Mouse (Mus musculus) MEL (cell line): ENCODE data around the gene Nos3. TPM values are rescaled to one million over a fixed set of nuclear protein-coding genes. Genes with fewer than 3 reads are reported as not detected.

Experiments used
- DNase-seq: peaks from one replicate; pipeline ENCODE4 v3.0.0; 2011; ENCODE audit warnings: low read depth, low spot score
- H3K27ac ChIP-seq: 2 replicates; pipeline ENCODE4 v1.5.1; 2012; ENCODE audit warnings: low read depth, mild to moderate bottlenecking, control low read depth, low read length, moderate library complexity; ENCODE audit not compliant: control insufficient read depth
- H3K27me3 ChIP-seq, 2 experiments: fragments of 150-350 bp in 1 of 2; sonication (generic) in 1 of 2; 2 replicates each; pipeline ENCODE4 v1.6.1; 2012; ENCODE audit warnings: low read length in 2 of 2, mild to moderate bottlenecking in 2 of 2, improper control_type of control experiment in 1 of 2, moderate library complexity in 1 of 2; ENCODE audit not compliant: insufficient read depth in 2 of 2, control insufficient read depth in 1 of 2
- H3K36me3 ChIP-seq, 2 experiments: 2 replicates each; pipeline ENCODE4 v1.6.1; 2012 to 2014; ENCODE audit warnings: low read length in 2 of 2, improper control_type of control experiment in 1 of 2, inconsistent platforms in 1 of 2, mild to moderate bottlenecking in 1 of 2; ENCODE audit not compliant: insufficient read depth in 2 of 2, control insufficient read depth in 1 of 2
- H3K4me1 ChIP-seq, 2 experiments: fragments of 150-350 bp in 1 of 2; sonication (generic) in 1 of 2; 2 replicates each; pipeline ENCODE4 v1.6.1; 2012; ENCODE audit warnings: low read length in 2 of 2, improper control_type of control experiment in 1 of 2, mild to moderate bottlenecking in 1 of 2; ENCODE audit not compliant: insufficient read depth in 2 of 2, control insufficient read depth in 1 of 2
- H3K4me3 ChIP-seq, 2 experiments: fragments of 150-350 bp in 1 of 2; sonication (generic) in 1 of 2; 2 replicates each; pipeline ENCODE4 v1.5.1; 2012; ENCODE audit warnings: low read depth in 2 of 2, low read length in 2 of 2, mild to moderate bottlenecking in 2 of 2, moderate library complexity in 2 of 2, control low read depth in 1 of 2, improper control_type of control experiment in 1 of 2; ENCODE audit not compliant: control insufficient read depth in 1 of 2, insufficient read depth in 1 of 2
- H3K79me2 ChIP-seq: 2 replicates; pipeline ENCODE4 v1.6.1; 2012; ENCODE audit warnings: mild to moderate bottlenecking, low read length, moderate library complexity; ENCODE audit not compliant: control insufficient read depth, poor library complexity, insufficient read depth
- H3K9ac ChIP-seq: 2 replicates; pipeline ENCODE4 v1.6.1; 2012; ENCODE audit warnings: low read depth, mild to moderate bottlenecking, control low read depth, low read length, moderate library complexity; ENCODE audit not compliant: control insufficient read depth, poor library complexity, severe bottlenecking
- H3K9me3 ChIP-seq: fragments of 150-350 bp; sonication (generic); replicated peaks from 2 replicates; pipeline ENCODE4 v1.6.1; 2012; ENCODE audit warnings: mild to moderate bottlenecking, low read length, improper control_type of control experiment, moderate library complexity; ENCODE audit not compliant: insufficient read depth
- BHLHE40 ChIP-seq: IDR thresholded peaks from 2 replicates; pipeline ENCODE4 v1.6.1; 2012; ENCODE audit warnings: low read depth, mild to moderate bottlenecking, inconsistent platforms, low read length, improper control_type of control experiment, borderline replicate concordance
- CHD2 ChIP-seq: IDR thresholded peaks from 2 replicates; pipeline ENCODE4 v1.6.1; 2011; ENCODE audit warnings: low read length, improper control_type of control experiment
- EP300 ChIP-seq, 2 experiments: IDR thresholded peaks; 2 replicates each; pipeline ENCODE4 v1.6.1; 2011; ENCODE audit warnings: improper control_type of control experiment in 2 of 2, low read length in 2 of 2, low read depth in 1 of 2, mild to moderate bottlenecking in 1 of 2
- GABPA ChIP-seq: IDR thresholded peaks from 2 replicates; pipeline ENCODE4 v1.6.1; 2012; ENCODE audit warnings: low read depth, mild to moderate bottlenecking, inconsistent platforms, low read length, improper control_type of control experiment, moderate library complexity
- GATA1 ChIP-seq: IDR thresholded peaks from 2 replicates; pipeline ENCODE4 v1.6.1; 2011; ENCODE audit warnings: low read depth, low read length, improper control_type of control experiment
- HCFC1 ChIP-seq: IDR thresholded peaks from 2 replicates; pipeline ENCODE4 v1.6.1; 2012; ENCODE audit warnings: low read depth, mild to moderate bottlenecking, inconsistent platforms, low read length, improper control_type of control experiment, moderate library complexity
- JUND ChIP-seq: IDR thresholded peaks from 2 replicates; pipeline ENCODE4 v1.6.1; 2011; ENCODE audit warnings: low read depth, mild to moderate bottlenecking, improper control_type of control experiment, low read length
- KAT2A ChIP-seq: conservative IDR thresholded peaks from 2 replicates; pipeline ENCODE4 v1.6.1; 2012; ENCODE audit warnings: low read depth, low read length, improper control_type of control experiment, inconsistent platforms
- MAFK ChIP-seq: IDR thresholded peaks from 2 replicates; pipeline ENCODE4 v1.6.1; 2011; ENCODE audit warnings: low read depth, mild to moderate bottlenecking, low read length, improper control_type of control experiment, borderline replicate concordance
- MAX ChIP-seq: IDR thresholded peaks from 2 replicates; pipeline ENCODE4 v1.6.1; 2011; ENCODE audit warnings: low read length, improper control_type of control experiment
- MAZ ChIP-seq: IDR thresholded peaks from 2 replicates; pipeline ENCODE4 v1.6.1; 2012; ENCODE audit warnings: low read depth, mild to moderate bottlenecking, inconsistent platforms, low read length, improper control_type of control experiment
- MXI1 ChIP-seq: IDR thresholded peaks from 2 replicates; pipeline ENCODE4 v1.6.1; 2011; ENCODE audit warnings: mild to moderate bottlenecking, low read depth, low read length, improper control_type of control experiment
- MYC ChIP-seq: IDR thresholded peaks from 2 replicates; pipeline ENCODE4 v1.6.1; 2011; ENCODE audit warnings: low read depth, mild to moderate bottlenecking, low read length, improper control_type of control experiment, moderate library complexity
- POLR2A ChIP-seq, 2 experiments: IDR thresholded peaks; 2 replicates each; pipeline ENCODE4 v1.6.1; 2011 to 2012; ENCODE audit warnings: low read length in 2 of 2, mild to moderate bottlenecking in 2 of 2, control low read depth in 1 of 2, improper control_type of control experiment in 1 of 2, low read depth in 1 of 2, moderate library complexity in 1 of 2; ENCODE audit not compliant: control insufficient read depth in 1 of 2, insufficient read depth in 1 of 2, poor library complexity in 1 of 2
- SMC3 ChIP-seq: IDR thresholded peaks from 2 replicates; pipeline ENCODE4 v1.6.1; 2011; ENCODE audit warnings: low read depth, low read length, improper control_type of control experiment
- TAL1 ChIP-seq: IDR thresholded peaks from 2 replicates; pipeline ENCODE4 v1.6.1; 2012; ENCODE audit warnings: mild to moderate bottlenecking, inconsistent platforms, low read length, moderate library complexity, mixed read lengths
- TBP ChIP-seq: IDR thresholded peaks from 2 replicates; pipeline ENCODE4 v1.8.0; 2011; ENCODE audit warnings: low read depth, low read length, improper control_type of control experiment
- USF1 ChIP-seq: IDR thresholded peaks from 2 replicates; pipeline ENCODE4 v1.6.1; 2014; ENCODE audit warnings: low read depth, mild to moderate bottlenecking, inconsistent platforms, low read length, improper control_type of control experiment, moderate library complexity
- ZKSCAN1 ChIP-seq: IDR thresholded peaks from 2 replicates; pipeline ENCODE4 v1.6.1; 2012; ENCODE audit warnings: low read depth, mild to moderate bottlenecking, inconsistent platforms, low read length, improper control_type of control experiment, moderate library complexity
- ZMIZ1 ChIP-seq: IDR thresholded peaks from 2 replicates; pipeline ENCODE4 v1.6.1; 2012; ENCODE audit warnings: low read depth, mild to moderate bottlenecking, inconsistent platforms, low read length, improper control_type of control experiment, moderate library complexity
- ZNF384 ChIP-seq: IDR thresholded peaks from 2 replicates; pipeline ENCODE4 v1.6.1; 2012; ENCODE audit warnings: low read depth, mild to moderate bottlenecking, inconsistent platforms, low read length, improper control_type of control experiment
- polyA plus RNA-seq, 2 experiments: library from polyadenylated mRNA; stranded (reverse) in 1 of 2; unstranded in 1 of 2; fragments of >175 nt in 1 of 2; fragments of >200 nt in 1 of 2; gene quantifications; 2 replicates each; pipeline versions ENCODE4 v1.2.1 to v1.2.4; 2012; ENCODE audit warnings: low replicate concordance in 2 of 2, low read depth in 1 of 2; ENCODE audit not compliant: insufficient read length in 2 of 2, insufficient read depth in 1 of 2, missing spikeins in 1 of 2
- total RNA-seq: library from RNA; depleted of rRNA; stranded (reverse); fragments of 300-350 nt; gene quantifications from 2 replicates; pipeline ENCODE4 v1.2.3, GENCODE M21; 2012; rRNA removed

Nos3 gene
- total and polyA plus RNA-seq, 3 experiments: 3.9 to 6.2 TPM; not detected in 1

- Histone ChIP-seq H3K9me3 (no peaks in the 10 kb centered on the region), H3K27ac (no peak overlapping the region), H3K79me2 (peaks cover 14% of the 10 kb centered on the region), H3K9ac (no peak overlapping the region), H3K4me1 (peaks cover 6 to 17% of the 10 kb centered on the region in 2 experiments), H3K36me3 (peaks cover 2 to 15% of the 10 kb centered on the region in 2 experiments), H3K27me3 (no peaks in the 10 kb centered on the region), H3K4me3 (no peak overlapping the region)
- TF ChIP-seq ZMIZ1: no peak
- no peak for TF ChIP-seq HCFC1
- TF ChIP-seq MAZ: no peak
- TF ChIP-seq CHD2: no peak
- no peak for TF ChIP-seq SMC3
- TF ChIP-seq MYC: no peak
- no peak for TF ChIP-seq TAL1
- no peak for TF ChIP-seq KAT2A
- no peak for DNase-seq
Measured at GRCm38 (mm10) chr5:24428596-24428995, 64.0 kb downstream of the Nos3 start.

DNA sequence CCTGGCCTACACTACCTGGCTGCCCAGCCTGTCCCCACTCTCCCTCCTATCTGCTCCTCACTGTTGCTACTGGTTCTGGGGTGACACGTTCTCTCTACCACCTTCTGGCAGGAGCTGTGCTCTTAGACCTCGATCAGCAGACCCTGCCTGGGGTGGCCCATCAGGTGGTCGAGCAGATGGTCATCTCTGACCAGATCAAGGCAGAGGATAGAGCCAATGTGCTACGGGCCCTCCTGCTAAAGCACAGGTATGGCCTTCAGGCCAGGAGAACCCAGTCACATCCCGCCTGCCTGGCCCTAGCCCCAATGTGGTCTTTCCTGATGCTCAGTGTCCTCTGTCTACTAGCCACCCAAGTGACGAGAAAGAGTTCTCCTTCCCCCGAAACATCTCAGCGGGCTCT, 69.4 kb downstream of the Nos3 start:
- no peak overlapping the region for H3K9ac ChIP-seq
- H3K9me3 ChIP-seq: no peaks in the 10 kb centered on the region
- no peak for DNase-seq
- no peak overlapping the region for H3K4me3 ChIP-seq
- no peaks in the 10 kb centered on the region for H3K79me2 ChIP-seq
- no peaks in the 10 kb centered on the region for H3K4me1 ChIP-seq
- no peak for TF ChIP-seq MAX
- TF ChIP-seq MAFK: no peak
- TF ChIP-seq ZKSCAN1: no peak
- TF ChIP-seq GATA1: no peak
- no peak for TF ChIP-seq EP300 (IDR thresholded peaks at IDR 0.05; ENCODE audit: low read depth in 1 of 2, low read length in 2 of 2)
- no peak for TF ChIP-seq USF1
- TF ChIP-seq POLR2A (IDR thresholded peaks at IDR 0.05; ENCODE audit: control insufficient read depth in 1 of 2, insufficient read depth in 1 of 2, low read depth in 1 of 2, low read length in 2 of 2, poor library complexity in 1 of 2): no peak
- TF ChIP-seq CHD2: no peak
- no peak for TF ChIP-seq ZNF384
- no peak for TF ChIP-seq HCFC1
- TF ChIP-seq JUND: no peak
- no peak for TF ChIP-seq TBP
- no peak for TF ChIP-seq GABPA
- TF ChIP-seq MXI1: no peak
- no peak for TF ChIP-seq BHLHE40
- peaks cover 0 to 2% of the 10 kb centered on the region in 2 experiments; a peak in 2 of 4 replicates for H3K36me3 ChIP-seq
- H3K27me3 ChIP-seq: no peaks in the 10 kb centered on the region
- H3K27ac ChIP-seq: no peak overlapping the region

Other genes starting within 250 kb of the Nos3 start
- 11.9 and 13.8 TPM in 2 replicates for gene Nupl2, start 199.8 kb upstream of the Nos3 start, total RNA-seq
- gene Nupl2, start 199.8 kb upstream of the Nos3 start, polyA plus RNA-seq: 100 to 1,000 TPM in 1 of 2 experiments, 10 to 100 TPM in 1; 23.1 to 121 TPM
- gene Kcnh2, start 13.2 kb upstream of the Nos3 start, total RNA-seq: 1.8 and 2.0 TPM in 2 replicates
- gene Kcnh2, start 13.2 kb upstream of the Nos3 start, polyA plus RNA-seq: 1 to 10 TPM in 1 of 2 experiments, not detected in 1; 6.8 TPM
- gene Atg9b, start 27.3 kb downstream of the Nos3 start, total RNA-seq: 30.2 and 41.2 TPM in 2 replicates
- 10 to 100 TPM in 1 of 2 experiments, not detected in 1; 41.5 TPM for gene Atg9b, start 27.3 kb downstream of the Nos3 start, polyA plus RNA-seq
- gene Abcb8, start 28.9 kb downstream of the Nos3 start, total RNA-seq: 72.4 and 76.9 TPM in 2 replicates
- 100 to 1,000 TPM in 1 of 2 experiments, not detected in 1; 124 TPM for gene Abcb8, start 28.9 kb downstream of the Nos3 start, polyA plus RNA-seq
- 0.04 TPM in 1 of 2 replicates, not detected in the other for gene Asic3, start 48.6 kb downstream of the Nos3 start, total RNA-seq
- gene Asic3, start 48.6 kb downstream of the Nos3 start, polyA plus RNA-seq: under 1 TPM in 1 of 2 experiments, not detected in 1; 0.35 TPM
- 18.2 and 24.8 TPM in 2 replicates for gene Cdk5, start 58.7 kb downstream of the Nos3 start, total RNA-seq
- gene Cdk5, start 58.7 kb downstream of the Nos3 start, polyA plus RNA-seq: 10 to 100 TPM in 1 of 2 experiments, not detected in 1; 82.6 TPM
- gene Slc4a2, start 59.0 kb downstream of the Nos3 start, total RNA-seq: 20.1 and 20.9 TPM in 2 replicates
- gene Slc4a2, start 59.0 kb downstream of the Nos3 start, polyA plus RNA-seq: 10 to 100 TPM in 1 of 2 experiments, not detected in 1; 56.3 TPM
- gene Fastk, start 80.5 kb downstream of the Nos3 start, total RNA-seq: 87.6 and 111 TPM in 2 replicates
- gene Fastk, start 80.5 kb downstream of the Nos3 start, polyA plus RNA-seq: 100 to 1,000 TPM; 228 to 273 TPM
- 16.4 and 17.8 TPM in 2 replicates for gene Tmub1, start 83.0 kb downstream of the Nos3 start, total RNA-seq
- gene Tmub1, start 83.0 kb downstream of the Nos3 start, polyA plus RNA-seq: 10 to 100 TPM in 1 of 2 experiments, not detected in 1; 36.0 TPM
- gene Agap3, start 87.4 kb downstream of the Nos3 start, total RNA-seq: 104 and 116 TPM in 2 replicates
- gene Agap3, start 87.4 kb downstream of the Nos3 start, polyA plus RNA-seq: 100 to 1,000 TPM; 138 to 203 TPM
- gene Gbx1, start 162.4 kb downstream of the Nos3 start, total RNA-seq: 0.08 and 0.36 TPM in 2 replicates
- under 1 TPM in 1 of 2 experiments, not detected in 1; 0.49 TPM for gene Gbx1, start 162.4 kb downstream of the Nos3 start, polyA plus RNA-seq
- 0.12 and 0.13 TPM in 2 replicates for gene Asb10, start 176.2 kb downstream of the Nos3 start, total RNA-seq
- under 1 TPM in 1 of 2 experiments, not detected in 1; 0.32 TPM for gene Asb10, start 176.2 kb downstream of the Nos3 start, polyA plus RNA-seq
- gene 4931409K22Rik, start 192.0 kb downstream of the Nos3 start, total RNA-seq: not detected in 2 replicates
- gene 4931409K22Rik, start 192.0 kb downstream of the Nos3 start, polyA plus RNA-seq: not detected
- 228 and 257 TPM in 2 replicates for gene Abcf2, start 212.7 kb downstream of the Nos3 start, total RNA-seq
- gene Abcf2, start 212.7 kb downstream of the Nos3 start, polyA plus RNA-seq: 100 to 1,000 TPM in 1 of 2 experiments, not detected in 1; 244 TPM
- 37.1 and 37.9 TPM in 2 replicates for gene Chpf2, start 221.9 kb downstream of the Nos3 start, total RNA-seq
- gene Chpf2, start 221.9 kb downstream of the Nos3 start, polyA plus RNA-seq: 10 to 100 TPM in 1 of 2 experiments, not detected in 1; 39.7 TPM